Mouse (Mus musculus): ENCODE measurements at regions not wholly inside any gene's neighbourhood (a gene's known extent, or its start where the extent isn't known, plus 50 kb on each side); places are given as distances from the start of the nearest gene placed in this dataset.

GRCm38 (mm10) chr7:68453028-68453692 is 179.5 kb downstream of the Fam169b start:
- ChIA-PET CTCF (interaction anchor here (0.9 kb wide), 1 partner anchor 10 kb away, joined by 3 read pairs; no protein-coding TSS in a partner anchor), POLR2A (no interaction called here)
- ATAC-seq (no peak), DNase-seq (ENCODE audit: low read depth, low spot score) (no peak)
- in situ Hi-C loops (cut with MboI; ENCODE audit: low pct_unique_long_range_greater_than_20kb) = no loop called here
- no peaks in the 10 kb centered on the region for H3K27me3 ChIP-seq
- TF ChIP-seq CTCF (IDR thresholded peaks at IDR 0.05) = no peak

GRCm38 (mm10) chr7:68444426-68445095 is 170.9 kb downstream of the Fam169b start:
- no peak for TF ChIP-seq CTCF (IDR thresholded peaks at IDR 0.05)
- CTCF ChIA-PET = no interaction called here
- H3K27me3 ChIP-seq = peaks cover 10% of the 10 kb centered on the region
- DNase-seq (ENCODE audit: low read depth, low spot score) (no peak), ATAC-seq (no peak)
- POLR2A ChIA-PET = no interaction called here
- in situ Hi-C loops (cut with MboI; ENCODE audit: low pct_unique_long_range_greater_than_20kb) = no loop called here

GRCm38 (mm10) chr7:68440661-68441150 is 167.1 kb downstream of the Fam169b start:
- ATAC-seq (no peak), DNase-seq (ENCODE audit: low read depth, low spot score) (peak; percentile 3)
- POLR2A ChIA-PET = no interaction called here

GRCm38 (mm10) chr7:68428946-68429345 is 155.3 kb downstream of the Fam169b start:
- ChIA-PET POLR2A (no interaction called here), CTCF (interaction anchor here (1.3 to 1.9 kb wide), 2 partner anchors 10 to 14 kb away, joined by 3 to 5 read pairs; no protein-coding TSS in a partner anchor)
- H3K27me3 ChIP-seq = peaks cover 3% of the 10 kb centered on the region
- no peak for ATAC-seq
- DNase-seq (ENCODE audit: low read depth, low spot score) = no peak
- no peak for TF ChIP-seq CTCF (IDR thresholded peaks at IDR 0.05)
- in situ Hi-C loops (cut with MboI; ENCODE audit: low pct_unique_long_range_greater_than_20kb) = no loop called here

More at GRCm38 (mm10) chr7:68440661-68441150, 167.1 kb downstream of the Fam169b start:
- CTCF ChIA-PET = no interaction called here
- TF ChIP-seq CTCF (IDR thresholded peaks at IDR 0.05) = no peak
- peaks cover 10% of the 10 kb centered on the region for H3K27me3 ChIP-seq
- in situ Hi-C loops (cut with MboI; ENCODE audit: low pct_unique_long_range_greater_than_20kb) = no loop called here

GRCm38 (mm10) chr7:68415890-68416289 is 142.3 kb downstream of the Fam169b start:
- in situ Hi-C loops (cut with MboI; ENCODE audit: low pct_unique_long_range_greater_than_20kb) = no loop called here
- ChIA-PET CTCF (interaction anchor here (0.9 kb wide), 1 partner anchor 45 kb away, joined by 3 read pairs; no protein-coding TSS in a partner anchor), POLR2A (no interaction called here)
- no peaks in the 10 kb centered on the region for H3K27me3 ChIP-seq
- no peak for TF ChIP-seq CTCF (IDR thresholded peaks at IDR 0.05)
- ATAC-seq (no peak), DNase-seq (ENCODE audit: low read depth, low spot score) (no peak)

GRCm38 (mm10) chr7:68412786-68413185 is 139.1 kb downstream of the Fam169b start:
- DNase-seq (ENCODE audit: low read depth, low spot score) (no peak), ATAC-seq (no peak)
- POLR2A ChIA-PET = no interaction called here
- CTCF ChIA-PET = no interaction called here
- TF ChIP-seq CTCF (IDR thresholded peaks at IDR 0.05) = no peak
- no peaks in the 10 kb centered on the region for H3K27me3 ChIP-seq
- in situ Hi-C loops (cut with MboI; ENCODE audit: low pct_unique_long_range_greater_than_20kb) = no loop called here
